In the genomic region with DNA sequence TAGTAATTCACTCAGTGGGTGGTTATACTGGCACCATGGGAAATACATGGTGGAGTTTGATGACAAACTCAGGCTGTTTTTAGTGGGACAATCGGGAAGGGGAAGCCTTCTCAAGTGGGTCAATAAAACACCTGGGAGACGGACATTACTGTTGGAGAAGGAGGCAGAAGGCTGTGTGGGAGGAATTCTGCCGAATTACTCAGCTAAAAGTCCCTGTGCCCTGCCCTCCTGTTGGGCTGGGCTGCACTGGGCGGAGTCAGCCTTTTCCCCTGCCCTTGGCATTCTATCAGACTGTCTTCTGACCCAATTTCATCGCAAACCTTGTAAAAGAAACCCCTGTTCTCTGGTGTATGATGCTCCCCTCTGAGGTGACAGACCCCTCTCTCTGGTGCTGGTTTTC, we compare ENCODE assay signal across 8 mouse cellular contexts. TPM values are rescaled to one million over a fixed set of nuclear protein-coding genes. Genes with fewer than 3 reads are reported as not detected.
DNase-seq lines count a peak whose midpoint lies in the region; ATAC-seq and TF ChIP-seq lines count a peak whose summit lies in the region.

No protein-coding gene starts in this region.

- H3K9me3 ChIP-seq in G1E (replicated peaks) = no peaks in the 10 kb centered on the region
- H3K9me3 ChIP-seq in megakaryocyte, embryonic 14.5 days = no peaks in the 10 kb centered on the region

- ATAC-seq in G1E (ENCODE audit: extremely low read depth, insufficient number of reproducible peaks, low FRiP score, poor library complexity, severe bottlenecking) = peak; percentile 55

- intact Hi-C loops in heart, adult 2 months (cut with DNase I) = loop anchor here (5.0 kb wide), 1 partner anchor 41 kb away; no protein-coding TSS in a partner anchor
- intact Hi-C loops in heart, postnatal 10 days (cut with DNase I) = loop anchor here (5.0 kb wide), 1 partner anchor 41 kb away; no protein-coding TSS in a partner anchor
- intact Hi-C loops in left cerebral cortex, postnatal 36 days (cut with DNase I) = no loop called here

- no peaks in the 10 kb centered on the region for H3K79me2 ChIP-seq in heart, adult 2 months (replicated peaks; ENCODE audit: control insufficient read depth, insufficient read depth, low read length)

- H3K27ac ChIP-seq in heart, adult 2 months = 0 out of 2 replicates have a peak overlapping the region, but pooled peaks have one; percentile 12
- H3K27ac ChIP-seq in embryonic fibroblast, embryonic 13.5 days (ENCODE audit: insufficient read depth, low read length) = no peak overlapping the region

- H3K9ac ChIP-seq in heart, adult 2 months (ENCODE audit: low read depth, low read length) = no peak overlapping the region

- H3K36me3 ChIP-seq in heart, adult 2 months (ENCODE audit: control insufficient read depth, insufficient read depth, low read length) = peaks cover 2% of the 10 kb centered on the region
- no peaks in the 10 kb centered on the region for H3K36me3 ChIP-seq in G1E (replicated peaks)
- no peaks in the 10 kb centered on the region for H3K36me3 ChIP-seq in megakaryocyte, embryonic 14.5 days (replicated peaks; ENCODE audit: low read length)

- no peaks in the 10 kb centered on the region for H3K27me3 ChIP-seq in heart, adult 2 months (ENCODE audit: control insufficient read depth, insufficient read depth, low read length)
- H3K27me3 ChIP-seq in G1E (ENCODE audit: insufficient read depth, low read length) = no peaks in the 10 kb centered on the region
- no peaks in the 10 kb centered on the region for H3K27me3 ChIP-seq in megakaryocyte, embryonic 14.5 days (replicated peaks)

- peak in 1 of 2 experiments; percentile 34 for DNase-seq in heart, adult 2 months
- DNase-seq in heart, postnatal 10 days = no peak
- peak; percentile 44 for DNase-seq in G1E (ENCODE audit: low spot score)
- DNase-seq in cerebellum, adult 9-10 months = no peak
- no peak for DNase-seq in testis, postnatal 10 days (ENCODE audit: low spot score)
- DNase-seq in left cerebral cortex, postnatal 36 days (ENCODE audit: low spot score in 2 of 2) = no peak

- no peak overlapping the region for H3K4me3 ChIP-seq in heart, adult 2 months
- peak overlapping the region; percentile 44; the same call in 1 of the 2 replicates for H3K4me3 ChIP-seq in G1E (ENCODE audit: low read depth, low read length)
- no peak overlapping the region for H3K4me3 ChIP-seq in embryonic fibroblast, embryonic 13.5 days (ENCODE audit: insufficient read depth, low read length)
- H3K4me3 ChIP-seq in megakaryocyte, embryonic 14.5 days (replicated peaks) = peak overlapping the region; percentile 83

- peaks cover 4% of the 10 kb centered on the region for H3K4me1 ChIP-seq in heart, adult 2 months (ENCODE audit: control insufficient read depth, insufficient read depth, low read length)
- peaks cover 47% of the 10 kb centered on the region for H3K4me1 ChIP-seq in G1E (ENCODE audit: insufficient read depth, low read depth, low read length)
- no peaks in the 10 kb centered on the region; the same call in 1 of the 2 replicates for H3K4me1 ChIP-seq in embryonic fibroblast, embryonic 13.5 days (ENCODE audit: control insufficient read depth, insufficient read depth, low read length)
- peaks cover 57% of the 10 kb centered on the region for H3K4me1 ChIP-seq in megakaryocyte, embryonic 14.5 days

- WGBS in heart, adult 2 months = 41% methylated on average over 5 of the region's 5 CpGs

- TF ChIP-seq EP300 in heart, adult 2 months (IDR thresholded peaks at IDR 0.05; ENCODE audit: insufficient read depth, low read depth, low read length) = no peak

- no peak for TF ChIP-seq CTCF in heart, adult 2 months (IDR thresholded peaks at IDR 0.05)
- TF ChIP-seq CTCF in G1E (IDR thresholded peaks at IDR 0.05; ENCODE audit: low read depth, low read length) = no peak
- no peak for TF ChIP-seq CTCF in embryonic fibroblast, embryonic 13.5 days (IDR thresholded peaks at IDR 0.05; ENCODE audit: borderline replicate concordance, insufficient read depth, low read length)

- TF ChIP-seq POLR2A in heart, adult 2 months (IDR thresholded peaks at IDR 0.05; ENCODE audit: insufficient read depth, low read depth, low read length) = no peak
- 0 out of 2 replicates have a peak, but pooled peaks have one; percentile 12 for TF ChIP-seq POLR2A in embryonic fibroblast, embryonic 13.5 days (IDR thresholded peaks at IDR 0.05; ENCODE audit: low read depth, low read length)

RNA-seq across cellular contexts. Expression of a gene that starts 10.3 kb away (rescaled TPM):
- total RNA-seq in heart, adult 2 months (2021) = 1 to 10 TPM; 8.9 to 9.4 TPM
- polyA plus RNA-seq in heart, adult 2 months (2012; rRNA removed) = 5.2 and 9.7 TPM in 2 replicates
- 10 to 100 TPM; 14.4 to 17.7 TPM for total RNA-seq in heart, postnatal 10 days (2021)
- total RNA-seq in G1E (2014; fragmentation: Nextera tagmentation) = 46.0 and 65.0 TPM in 2 replicates
- 46.1 and 46.2 TPM in 2 replicates for total RNA-seq in G1E (2017)
- 18.7 and 22.0 TPM in 2 replicates for polyA plus RNA-seq in G1E (2012)
- polyA plus RNA-seq in embryonic fibroblast, embryonic 13.5 days (2011; ENCODE audit: insufficient read length, low read depth, missing spikeins) = 13.0 and 13.2 TPM in 2 replicates
- polyA plus RNA-seq in megakaryocyte, embryonic 14.5 days (2012; ENCODE audit: insufficient read depth, low replicate concordance) = 1.8 and 3.0 TPM in 2 replicates
- 1 to 10 TPM; 2.6 to 2.7 TPM for total RNA-seq in left cerebral cortex, postnatal 36 days (2021)

Comparison
In these comparisons a context has a peak if more than half of its experiments do, and no peak if none do; other contexts are left out.
1. H3K4me3 ChIP-seq: peak in G1E (single experiment) and megakaryocyte, embryonic 14.5 days (single experiment); none in heart, adult 2 months (single experiment) and embryonic fibroblast, embryonic 13.5 days (single experiment).